Mouse (Mus musculus): Measurements from ENCODE around the gene Fam206a.
A peak's percentile ranks its signal among the peaks of the same experiment; 100 is the strongest.

Gene Fam206a

DNA sequence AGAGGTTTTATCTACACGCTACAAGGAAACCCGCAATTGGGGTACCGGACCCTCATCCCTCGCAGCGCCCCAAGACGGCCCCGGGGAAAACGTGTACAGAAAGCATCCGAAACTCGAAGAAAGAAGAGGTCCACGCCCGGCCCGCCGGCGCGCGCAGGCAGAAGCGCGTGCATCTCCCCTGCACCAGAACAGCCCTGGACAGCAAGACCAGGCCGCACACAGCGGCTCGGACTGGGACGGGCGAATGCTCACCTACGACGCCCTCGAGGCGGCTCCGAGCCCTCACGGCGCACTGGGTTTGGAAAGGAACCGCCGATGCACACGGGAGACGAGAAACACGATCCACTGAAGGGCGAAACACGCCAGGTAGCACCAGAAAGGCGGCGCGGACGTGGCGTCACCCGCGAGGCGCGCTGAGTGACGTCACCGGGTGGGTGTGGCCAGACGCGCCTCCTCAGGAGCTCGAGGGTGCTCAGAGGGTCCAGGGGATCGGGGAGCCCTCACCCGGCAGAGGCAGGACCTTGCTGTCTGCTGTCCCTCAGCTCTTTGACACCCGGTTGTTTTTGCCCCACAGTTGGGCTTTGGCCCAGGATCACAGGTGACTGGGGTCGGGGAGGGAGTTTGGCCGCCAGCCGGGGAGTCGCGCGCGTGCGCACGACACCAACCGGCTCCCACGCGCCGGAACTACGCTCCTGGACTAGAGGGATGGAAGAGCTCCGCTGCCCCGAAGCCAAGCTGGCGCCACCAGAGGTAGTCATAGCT is at the start of gene Fam206a, which contains the start of gene Elp1:
Gene Fam206a, plus strand, starts transcription at position 439 of the 762 bp plus-strand sequence.
Gene Elp1, minus strand, starts transcription at position 425 of the 762 bp plus-strand sequence.
- DNase-seq, result peak; percentile 98

DNA sequence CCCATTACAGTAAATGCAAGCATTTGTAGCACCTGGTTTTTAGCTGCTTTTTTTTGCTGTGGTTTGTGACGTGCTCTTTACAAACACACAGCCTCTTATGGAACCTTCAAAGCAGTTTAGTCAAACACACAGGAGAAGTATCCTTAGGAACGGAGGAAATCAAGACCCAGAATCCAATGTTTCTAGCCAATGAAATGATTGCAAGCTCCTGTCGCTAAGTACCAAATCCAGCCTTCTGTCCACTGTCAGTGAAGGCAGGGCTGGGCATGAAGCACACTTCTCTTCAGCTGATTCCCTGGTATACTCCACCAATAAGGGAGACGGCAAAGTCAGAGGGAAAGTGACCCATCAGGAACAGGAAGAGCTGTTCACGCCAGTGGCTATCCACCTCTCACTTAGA is 46.1 kb upstream of the Fam206a start:
- DNase-seq, result no peak

DNA sequence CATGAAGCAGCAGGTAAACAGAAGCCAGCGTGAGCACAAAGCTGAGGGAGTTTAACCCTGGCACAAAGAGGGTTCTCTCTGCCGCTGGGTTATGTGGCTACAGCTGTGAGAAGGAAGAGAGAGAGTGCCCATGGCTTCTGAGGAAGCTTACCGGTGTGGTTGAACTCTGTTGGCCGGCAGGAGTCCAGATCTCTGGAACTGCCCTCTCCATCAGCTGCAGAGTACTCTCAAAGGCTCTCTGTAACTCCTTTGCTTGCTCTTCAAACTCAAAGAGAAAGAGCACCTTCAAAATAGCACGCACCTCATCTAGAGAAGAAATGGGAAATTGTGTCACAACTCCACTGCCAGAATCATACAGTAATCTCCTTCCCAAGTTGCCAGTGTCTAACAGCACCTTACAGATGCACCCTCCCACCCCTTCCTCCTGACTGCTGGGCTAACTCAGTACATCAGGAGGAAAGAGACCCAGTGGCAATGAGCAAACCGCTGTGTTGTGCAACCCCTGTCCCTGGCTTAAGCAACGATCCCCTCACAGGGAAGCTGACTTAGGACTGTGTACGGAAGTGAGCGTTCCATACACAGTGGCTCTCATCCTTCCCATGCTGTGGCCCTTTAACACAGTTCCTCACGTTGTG is 45.1 kb upstream of the Fam206a start:
- DNase-seq, result no peak

DNA sequence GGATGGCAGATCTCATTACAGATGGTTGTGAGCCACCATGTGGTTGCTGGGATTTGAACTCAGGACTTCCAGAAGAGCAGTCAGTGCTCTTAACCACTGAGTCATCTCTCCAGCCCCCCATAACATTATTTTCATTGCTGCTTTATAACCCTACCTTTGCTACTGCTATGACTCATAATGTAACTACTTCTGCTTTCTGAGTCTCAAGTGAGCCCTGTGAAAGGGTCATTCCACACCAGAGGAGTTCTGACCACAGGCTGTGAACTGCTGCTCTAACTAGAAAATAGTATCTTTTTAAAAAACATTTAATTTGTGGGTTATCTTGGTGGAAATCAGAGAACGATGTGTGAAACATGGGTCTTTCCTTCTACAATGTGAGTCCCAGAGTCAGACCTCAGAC is 44.5 kb upstream of the Fam206a start:
- DNase-seq, result no peak

DNA sequence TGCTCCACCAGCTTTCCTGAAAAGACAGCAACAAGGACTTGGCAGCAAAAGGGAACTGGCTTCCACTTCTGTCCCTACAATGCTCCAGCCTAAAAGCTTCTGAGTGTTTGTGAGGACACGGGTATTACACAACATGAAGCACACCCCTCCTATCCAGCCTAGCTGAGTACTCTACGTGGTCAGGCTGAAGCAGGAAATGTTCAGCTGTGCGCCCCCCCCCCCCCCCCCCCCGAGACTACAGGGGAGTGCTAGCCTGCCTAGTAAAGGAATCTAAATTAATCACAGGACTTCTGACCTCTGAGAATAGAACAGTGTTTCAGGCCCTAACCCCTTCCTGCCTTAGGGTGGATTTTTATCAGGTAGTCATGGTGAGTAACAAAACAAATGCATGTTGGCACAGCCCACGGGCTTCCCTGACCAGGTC is 34.3 kb upstream of the Fam206a start:
- DNase-seq, result no peak

DNA sequence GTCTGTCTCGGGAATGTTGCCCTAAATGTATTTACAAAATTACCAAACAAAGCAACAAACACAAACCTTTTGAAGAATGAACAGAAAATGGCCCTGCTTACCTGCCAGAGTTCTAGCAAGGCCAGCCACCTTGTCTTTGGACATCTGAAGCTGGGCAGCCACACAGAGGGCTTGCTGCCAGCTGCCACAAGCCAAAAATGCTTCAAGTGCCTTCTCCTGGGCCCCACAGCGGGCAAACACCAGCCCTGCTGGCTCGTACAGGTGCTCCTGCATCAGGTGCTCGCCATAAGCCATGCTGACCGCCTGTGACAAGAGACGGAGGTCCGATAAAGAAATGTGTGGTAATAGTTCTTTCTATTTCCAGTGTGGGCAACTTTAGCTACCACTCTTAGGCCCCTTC is 33.2 kb upstream of the Fam206a start:
- DNase-seq, result no peak

DNA sequence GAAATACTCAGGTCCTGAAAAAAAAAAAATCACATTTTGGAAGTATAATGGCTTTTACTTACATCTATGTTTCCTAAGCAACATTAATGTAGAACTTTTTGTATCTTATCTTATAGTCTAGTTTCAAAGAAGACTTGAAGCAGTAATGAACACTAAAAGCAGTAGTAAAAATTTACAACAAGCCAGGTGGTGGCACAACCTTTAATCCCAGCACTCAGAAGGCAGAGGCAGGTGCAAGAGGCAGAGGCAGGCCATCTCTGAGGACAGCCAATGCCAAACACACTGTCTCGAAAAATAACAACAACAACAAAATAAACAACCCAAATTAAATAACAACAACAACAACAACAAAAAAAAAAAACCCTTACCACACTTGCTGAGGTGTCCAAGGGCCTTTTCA is 31.1 kb upstream of the Fam206a start:
- no peak for DNase-seq

DNA sequence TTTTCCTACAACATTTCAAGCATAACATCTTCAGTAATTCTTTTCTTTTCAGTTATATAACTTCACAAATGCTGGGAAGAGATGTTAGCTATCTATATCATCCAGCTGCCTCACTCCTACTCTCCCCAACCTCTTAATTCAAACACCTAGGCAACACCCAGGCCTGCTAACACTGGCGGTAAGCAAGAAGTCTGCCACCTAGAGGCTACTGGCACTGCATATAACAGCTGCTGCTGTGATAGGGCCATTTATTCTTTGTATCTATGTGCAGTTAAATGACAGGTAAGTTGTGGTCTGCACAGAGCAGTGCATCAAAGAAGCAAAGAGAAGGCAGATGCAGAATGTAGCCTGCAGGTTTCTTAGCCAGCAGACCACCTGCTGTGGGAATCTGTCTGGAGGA is 10.8 kb upstream of the Fam206a start:
- DNase-seq, result no peak

DNA sequence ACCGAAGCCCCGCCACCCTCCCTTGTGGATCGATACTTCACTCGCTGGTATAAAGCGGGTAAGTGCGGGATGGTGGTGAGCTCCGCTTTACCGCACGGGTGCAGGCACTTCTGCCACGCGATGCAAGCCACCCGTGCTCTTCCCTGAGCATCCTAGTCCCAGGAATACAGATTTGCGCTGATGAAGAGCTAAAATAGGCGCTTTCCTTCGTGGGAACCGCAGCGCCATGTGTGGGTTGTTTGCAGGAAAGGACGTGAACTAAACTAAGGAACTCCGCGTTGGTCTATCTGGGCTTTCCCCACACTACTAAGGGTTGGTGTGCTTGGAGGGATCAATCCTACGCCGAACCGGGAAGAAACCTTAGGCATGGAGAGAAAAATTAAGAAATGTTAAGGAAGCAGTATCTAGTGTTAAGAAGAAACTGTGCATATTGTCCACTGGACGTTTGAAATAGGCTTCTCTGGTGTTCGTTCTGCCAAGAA is 565 bp downstream of the Fam206a start:
- no peak for DNase-seq

DNA sequence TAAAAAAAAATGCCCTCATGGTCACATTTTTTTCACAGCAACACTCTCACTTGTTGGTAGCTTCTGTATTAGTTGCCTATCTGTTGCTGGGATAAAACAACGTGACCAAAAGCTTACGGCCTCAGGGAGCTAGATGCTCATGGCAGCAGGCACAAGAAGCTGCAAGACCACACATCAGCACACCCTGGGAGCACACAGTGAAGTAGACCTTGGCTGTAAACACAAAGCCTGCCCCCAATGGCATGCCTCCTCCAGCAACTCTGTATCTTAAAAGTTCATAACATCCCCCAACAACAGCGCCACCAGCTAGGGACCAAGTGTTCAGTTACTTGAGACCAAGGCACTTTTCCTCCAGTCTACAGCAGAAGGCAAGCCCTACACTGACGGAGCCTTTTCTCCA is 6.9 kb downstream of the Fam206a start:
- DNase-seq, result no peak

DNA sequence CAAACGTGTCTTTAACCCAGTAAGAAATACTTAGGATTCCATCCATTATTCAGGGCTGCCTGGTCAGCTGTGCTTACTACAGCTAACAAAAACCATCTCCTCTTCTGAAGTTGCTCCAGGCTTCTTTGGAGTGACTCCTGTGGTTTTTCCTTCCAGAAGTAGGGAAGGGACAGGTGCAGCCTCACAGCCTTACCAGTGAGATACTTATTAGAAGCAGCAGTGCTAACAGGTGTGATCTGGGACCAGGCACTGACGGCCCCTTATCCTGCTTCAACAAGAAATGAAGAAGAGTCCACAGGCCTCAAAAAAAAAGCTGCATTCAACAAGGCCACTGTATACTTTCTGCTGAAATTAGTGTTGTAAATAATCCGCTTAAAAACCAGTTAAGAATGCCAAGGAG is 9.5 kb downstream of the Fam206a start:
- DNase-seq, result no peak

DNA sequence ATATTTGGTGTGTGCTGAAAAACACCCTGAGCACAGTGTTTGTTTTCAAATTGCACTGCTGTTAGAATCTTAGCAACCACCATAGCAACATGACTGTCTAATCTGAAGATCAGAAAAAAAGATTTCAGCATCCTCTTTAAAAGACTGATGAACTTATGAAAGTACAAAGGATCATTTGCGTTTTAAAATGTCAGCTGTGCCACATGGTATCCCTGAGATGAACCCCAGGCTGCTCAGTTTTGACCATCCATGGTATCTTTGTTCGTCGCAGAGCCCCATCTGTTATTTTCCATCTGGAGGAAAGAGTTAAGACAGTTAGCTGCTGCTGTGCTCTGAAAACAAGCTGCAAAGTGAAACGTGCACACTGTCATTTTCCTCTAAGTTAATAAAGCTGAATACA is 10.0 kb downstream of the Fam206a start:
- no peak for DNase-seq

DNA sequence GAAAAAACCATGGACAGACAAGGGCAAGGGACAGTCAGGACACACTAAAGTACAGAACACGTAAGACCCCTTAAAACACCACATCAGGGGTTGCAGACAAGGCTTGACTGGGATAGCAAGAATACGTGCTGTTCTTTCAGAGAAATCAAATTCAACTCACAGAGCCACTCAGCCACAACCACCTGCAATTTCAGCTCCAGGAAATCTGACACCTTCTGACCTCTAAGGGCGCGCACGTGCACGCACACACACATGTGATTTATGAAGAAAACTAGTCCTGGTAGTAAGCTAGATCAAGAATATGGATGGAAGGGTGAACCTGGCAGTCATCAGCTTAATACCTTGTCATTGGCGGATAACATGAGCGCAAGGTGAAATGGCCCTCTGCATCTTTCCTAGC is 13.0 kb downstream of the Fam206a start:
- no peak for DNase-seq

DNA sequence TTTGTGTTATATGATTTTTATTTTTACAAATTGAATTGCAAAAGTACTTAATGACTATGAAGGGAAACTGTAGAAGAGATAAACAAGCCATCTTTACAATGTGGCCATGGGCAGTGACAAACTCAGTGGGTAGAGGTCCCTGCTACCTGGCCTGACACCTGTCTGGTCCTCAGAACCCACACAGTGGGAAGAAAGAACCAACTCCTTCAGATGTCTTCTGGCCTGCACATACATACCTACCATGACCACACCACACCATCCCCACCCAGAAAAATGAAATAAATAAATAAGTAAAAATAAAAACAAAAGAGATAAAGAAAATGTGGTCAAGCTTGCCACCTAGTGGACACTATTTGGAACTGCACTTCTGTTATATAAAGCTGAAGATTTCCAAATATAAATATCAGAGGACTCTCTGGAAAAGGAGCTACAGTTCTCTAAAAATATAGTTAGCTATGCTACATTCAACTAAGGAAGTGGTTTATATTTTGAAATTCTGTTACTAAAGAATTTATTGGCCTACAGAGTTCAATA is 17.9 kb downstream of the Fam206a start:
- no peak for DNase-seq

DNA sequence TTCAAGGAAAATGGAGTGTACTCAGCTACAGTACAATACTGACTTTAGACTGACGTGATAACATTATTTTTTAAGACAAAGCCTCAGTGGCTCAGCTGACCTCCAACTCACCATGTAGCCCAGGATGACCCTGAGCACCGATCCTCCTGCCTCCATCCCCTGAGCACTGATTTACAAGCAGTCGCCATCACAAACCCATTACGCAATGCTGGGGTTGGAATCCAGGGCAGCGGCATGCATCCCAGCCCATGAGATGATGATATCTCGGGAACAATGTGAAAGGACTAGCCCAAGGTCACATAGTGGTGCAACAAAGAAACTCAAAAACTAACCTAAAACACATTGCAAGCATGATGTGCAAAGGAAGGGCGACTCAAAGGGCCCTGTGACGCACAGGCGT is 22.1 kb downstream of the Fam206a start:
- no peak for DNase-seq

DNA sequence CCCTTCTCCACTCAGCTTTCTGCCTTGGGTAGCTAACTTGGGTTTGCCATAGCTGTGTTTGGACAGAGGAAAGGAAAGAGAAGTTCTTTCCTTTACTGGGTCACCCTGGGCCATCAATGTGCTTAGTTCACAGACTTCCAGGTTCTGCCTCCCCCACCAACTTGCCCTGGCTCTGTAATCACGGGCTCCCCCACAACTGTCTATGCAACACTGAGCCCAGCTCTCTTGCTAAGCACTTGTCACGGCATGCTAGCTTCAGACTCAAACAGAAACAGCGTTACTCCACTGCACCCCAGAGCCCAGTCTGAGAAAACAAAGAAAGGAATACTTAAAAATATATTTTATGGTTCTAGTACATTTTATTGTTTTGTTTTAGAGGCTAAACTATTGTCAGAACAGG is 26.8 kb downstream of the Fam206a start:
- DNase-seq, result no peak

DNA sequence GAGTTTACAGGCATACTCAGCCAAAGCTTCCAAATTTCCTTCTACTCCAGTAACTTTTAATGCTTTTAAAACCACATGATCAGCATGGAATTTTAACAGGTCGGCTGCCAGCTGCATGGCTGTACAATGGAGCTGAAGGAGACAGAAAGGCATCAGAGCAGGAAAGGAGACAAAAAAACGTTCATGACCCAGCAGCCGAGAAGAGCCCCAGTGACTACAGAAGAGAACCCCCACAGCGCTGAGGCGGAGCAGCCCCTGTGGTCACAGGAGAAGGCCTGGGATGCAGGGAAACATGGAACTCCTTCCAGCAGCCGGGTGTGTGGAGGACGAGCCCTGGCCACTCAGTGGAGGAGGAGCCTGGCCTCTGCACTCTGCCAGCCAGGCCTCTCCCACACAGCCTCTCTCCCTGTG is 27.4 kb downstream of the Fam206a start:
- peak; percentile 13 for DNase-seq

DNA sequence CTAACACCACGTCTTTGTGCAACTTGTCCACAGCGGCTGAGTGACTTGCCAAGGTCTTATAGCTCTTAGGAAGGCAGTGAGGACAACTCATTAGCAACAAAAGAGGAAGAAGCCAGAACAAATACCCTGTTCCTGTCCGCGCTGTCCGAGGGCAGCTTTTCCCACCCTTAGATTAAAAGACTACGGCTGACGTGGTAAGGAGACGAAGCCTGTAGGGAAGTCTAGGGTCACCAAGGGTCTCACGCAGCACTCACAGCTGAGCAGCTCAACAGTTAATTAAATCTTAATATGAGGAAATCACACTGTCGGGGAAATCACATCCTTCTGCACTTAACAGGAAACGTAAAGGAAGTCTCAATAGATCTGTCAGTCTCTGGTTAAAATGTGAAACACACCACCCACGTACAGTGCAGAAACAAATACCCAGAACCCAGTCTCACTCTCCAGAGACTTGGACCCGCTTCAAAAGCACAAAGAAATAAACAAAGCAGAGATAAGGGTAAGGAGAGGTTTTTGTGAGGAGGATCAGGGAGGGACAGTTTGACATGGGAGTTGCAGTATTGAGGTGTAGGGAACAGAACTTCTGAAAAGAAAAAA is 29.0 kb downstream of the Fam206a start:
- no peak for DNase-seq

DNA sequence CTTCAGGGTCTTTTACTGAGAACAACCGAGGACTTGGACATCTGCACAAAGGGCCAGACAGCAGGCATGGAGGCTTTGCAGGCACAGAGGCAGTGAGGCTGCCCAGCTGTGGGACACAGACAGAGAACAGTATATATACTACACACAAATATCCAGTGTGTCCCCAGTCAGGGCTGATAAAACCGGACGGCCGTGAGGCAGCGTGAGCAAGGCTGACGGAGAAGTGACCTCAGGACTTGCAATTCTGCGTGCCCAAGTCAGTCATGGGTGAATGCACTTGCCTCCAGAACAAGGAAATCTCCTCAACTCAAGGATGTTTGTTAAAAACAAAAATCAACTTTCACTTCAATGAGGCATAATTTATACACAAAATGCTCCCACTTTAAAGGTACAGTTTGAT is 29.9 kb downstream of the Fam206a start:
- no peak for DNase-seq

DNA sequence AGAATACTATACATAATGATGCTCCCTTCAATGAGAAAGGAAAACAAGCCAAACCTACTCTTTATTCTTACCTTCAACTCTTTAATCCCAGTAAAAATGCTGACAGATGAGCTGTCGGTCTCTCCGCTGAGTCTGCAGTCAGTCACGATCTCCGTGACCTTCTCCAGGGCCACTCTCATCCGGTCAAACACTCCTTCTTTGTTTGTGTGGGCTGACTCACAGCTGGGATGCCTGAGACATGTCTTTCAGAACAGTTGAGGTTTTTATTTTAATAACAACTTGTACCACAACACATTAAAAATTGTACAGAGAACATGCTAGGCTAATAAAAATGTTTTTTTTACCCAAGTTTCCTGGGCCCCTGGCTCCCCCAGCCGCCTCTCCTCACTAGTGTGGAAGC is 35.5 kb downstream of the Fam206a start:
- DNase-seq, result no peak

DNA sequence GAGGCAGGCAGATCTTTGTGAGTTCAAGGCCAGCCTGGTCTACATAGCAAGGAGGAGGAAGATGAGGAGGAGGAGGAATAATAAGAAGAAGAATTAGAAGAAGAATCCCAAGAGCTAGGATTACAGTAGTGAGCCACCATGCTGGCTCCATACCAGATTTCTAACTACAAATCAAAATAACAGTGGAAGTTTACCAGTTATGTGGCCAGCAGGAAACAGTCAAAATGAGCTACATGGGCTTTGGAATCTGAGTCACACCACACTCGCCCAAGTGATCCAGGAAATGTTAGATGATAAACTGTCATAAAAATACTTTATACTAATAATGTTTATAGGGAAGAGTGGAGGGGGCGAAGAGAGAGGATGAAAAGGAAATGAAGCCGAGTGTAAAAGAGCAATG is 38.2 kb downstream of the Fam206a start:
- DNase-seq, result no peak

DNA sequence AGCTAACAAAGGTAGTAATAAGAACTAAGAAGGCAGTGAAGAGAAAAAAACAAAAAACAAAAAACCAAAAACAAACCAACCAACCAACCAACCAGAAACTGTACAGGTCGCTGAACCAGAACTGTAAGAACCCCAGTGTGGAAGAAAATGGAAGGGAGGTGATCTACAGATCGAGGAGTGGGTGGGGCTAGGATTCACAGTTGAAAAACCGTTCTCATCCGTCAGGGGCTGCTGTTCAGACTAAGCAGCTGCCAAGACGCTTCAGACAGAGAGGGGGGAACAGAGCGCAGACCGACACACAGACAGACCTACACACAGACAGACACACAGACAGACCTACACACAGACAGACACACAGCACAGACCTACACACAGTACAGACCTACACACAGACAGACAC is 40.4 kb downstream of the Fam206a start:
- DNase-seq, result no peak

DNA sequence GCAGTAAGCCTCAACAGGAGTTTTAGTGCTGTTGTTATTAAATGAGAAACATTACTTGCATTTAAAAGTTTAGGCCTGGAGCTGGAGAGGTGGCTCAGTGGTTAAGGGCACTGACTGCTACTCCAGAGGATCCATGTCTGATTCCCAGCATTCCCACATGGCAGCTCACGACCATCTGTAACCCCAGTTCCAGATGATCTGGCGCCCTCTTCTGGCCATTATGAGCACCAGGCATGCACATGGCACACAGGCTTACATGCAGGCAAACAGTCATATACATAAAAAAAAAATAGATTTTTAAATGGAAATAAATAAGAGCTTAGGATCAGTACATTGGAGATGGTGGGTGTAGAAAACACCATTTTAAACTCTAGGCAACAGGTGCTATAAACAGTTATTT is 41.8 kb downstream of the Fam206a start:
- DNase-seq, result no peak

DNA sequence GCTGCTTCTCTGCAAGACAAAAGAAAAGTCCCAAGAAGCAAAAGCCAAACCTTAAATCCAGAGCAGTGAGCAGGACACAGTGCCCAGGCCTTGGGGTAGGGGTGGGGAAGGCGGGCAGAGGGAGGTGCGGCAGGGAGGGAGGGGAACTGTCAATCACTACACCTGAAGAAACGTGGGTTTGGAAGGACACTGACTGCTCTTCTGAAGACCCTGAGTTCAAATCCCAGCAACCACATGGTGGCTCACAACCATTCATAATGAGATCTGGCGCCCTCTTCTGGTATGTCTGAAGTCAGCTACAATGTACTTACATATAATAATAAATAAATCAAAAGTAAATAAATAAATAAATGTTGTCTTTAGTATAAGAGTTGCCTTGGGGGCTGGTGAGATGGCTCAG is 42.8 kb downstream of the Fam206a start:
- no peak for DNase-seq

Measured in right cerebral cortex, postnatal 4 days (tissue).